Mouse (Mus musculus) spleen, adult 18-20 months (tissue): ENCODE data around the gene Prkca.

Source experiments
- DNase-seq, 2 experiments: peaks; one replicate each; pipeline ENCODE4 v3.0.0; 2022; ENCODE audit warnings: mixed read lengths in 2 of 2

Prkca gene

GRCm38 (mm10) chr11:107985941-107986340 is 357.8 kb downstream of the Prkca start:
- DNase-seq = no peak

- DNase-seq = no peak
These were observed 359.8 kb downstream of the Prkca start for GRCm38 (mm10) chr11:107983883-107984282.

DNA sequence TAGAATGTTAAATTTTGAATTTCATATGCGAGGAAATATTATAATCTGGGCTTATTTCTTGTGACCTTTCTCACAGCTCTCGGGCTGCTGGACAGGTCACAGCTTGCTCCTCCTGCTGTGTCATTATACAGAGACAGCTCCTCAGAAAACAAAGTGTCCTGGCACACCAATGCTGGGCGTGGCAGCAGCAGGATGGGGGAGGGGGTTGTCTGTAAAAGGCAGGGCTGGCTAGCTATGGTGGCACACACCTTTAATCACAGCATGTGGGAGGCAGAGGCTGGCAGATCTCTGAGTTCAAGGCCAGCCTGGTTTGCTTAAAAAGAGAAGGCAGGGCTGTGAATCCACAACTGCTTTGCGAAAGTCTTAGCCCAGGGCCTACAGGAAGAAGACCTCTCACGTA is 360.5 kb downstream of the Prkca start:
- DNase-seq = no peak

- no peak for DNase-seq
These were observed 361.4 kb downstream of the Prkca start for GRCm38 (mm10) chr11:107982225-107982896.

GRCm38 (mm10) chr11:107979497-107980174 is 364.1 kb downstream of the Prkca start:
- DNase-seq = no peak

GRCm38 (mm10) chr11:107969943-107970342 is 373.8 kb downstream of the Prkca start:
- no peak for DNase-seq

DNA sequence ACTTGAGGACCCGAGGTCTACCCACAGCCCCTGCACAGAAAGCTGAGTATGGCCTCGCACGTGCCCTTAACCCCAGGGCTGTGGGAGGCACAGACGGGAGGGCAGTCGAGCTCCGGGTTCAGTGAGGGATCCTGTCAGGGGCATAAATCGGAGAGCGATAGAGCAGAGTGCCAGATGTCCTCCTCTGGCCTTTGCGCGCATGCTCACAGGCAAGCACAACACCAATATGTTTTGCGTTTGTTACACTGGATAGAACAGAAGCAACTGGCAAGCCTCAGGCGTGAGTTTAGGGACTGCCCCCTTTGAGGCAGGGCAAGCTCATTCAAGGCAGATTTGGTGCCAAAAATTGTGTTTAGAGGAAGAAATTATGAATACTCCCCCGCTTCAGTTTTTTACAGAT is 375.6 kb downstream of the Prkca start:
- DNase-seq = no peak

DNA sequence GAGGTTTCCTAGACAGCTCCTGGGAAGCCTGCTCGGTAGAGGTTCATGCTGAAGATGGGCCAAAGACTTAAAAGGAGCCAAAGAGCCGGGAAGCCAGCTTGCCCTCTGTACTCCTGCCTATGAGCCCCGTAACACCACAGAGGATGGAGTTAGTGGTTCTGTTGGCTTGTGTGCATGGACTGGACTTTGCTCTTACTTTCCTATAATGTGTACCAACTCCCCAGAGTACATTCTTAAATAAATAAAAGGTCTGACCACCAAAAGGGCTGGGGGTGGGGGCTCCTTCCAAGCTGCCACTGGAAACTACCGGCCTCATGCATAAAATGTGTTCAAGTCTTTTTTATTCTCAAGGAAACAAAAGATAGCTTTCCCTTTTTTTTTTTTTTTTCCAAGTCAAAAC is 377.5 kb downstream of the Prkca start:
- no peak for DNase-seq

DNA sequence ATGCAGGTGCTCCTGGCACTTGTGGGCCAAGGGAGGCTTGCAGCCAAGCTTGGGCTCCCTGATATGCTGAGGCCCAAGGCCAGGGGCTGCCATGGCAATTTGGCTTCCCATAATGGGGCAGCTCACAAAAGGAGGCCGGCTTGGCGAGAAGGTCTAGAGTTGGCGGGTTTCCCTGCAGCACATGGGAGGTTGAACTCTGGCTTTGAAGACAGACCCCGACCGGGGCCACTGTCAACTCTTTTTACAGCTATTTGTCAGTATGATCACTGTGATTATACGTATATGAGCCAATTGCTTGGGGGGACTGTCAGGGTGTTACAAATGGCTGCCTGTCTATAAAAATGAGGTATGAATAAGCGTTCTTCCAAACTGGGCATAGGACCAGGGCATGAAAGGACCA is 378.3 kb downstream of the Prkca start:
- no peak for DNase-seq

DNA sequence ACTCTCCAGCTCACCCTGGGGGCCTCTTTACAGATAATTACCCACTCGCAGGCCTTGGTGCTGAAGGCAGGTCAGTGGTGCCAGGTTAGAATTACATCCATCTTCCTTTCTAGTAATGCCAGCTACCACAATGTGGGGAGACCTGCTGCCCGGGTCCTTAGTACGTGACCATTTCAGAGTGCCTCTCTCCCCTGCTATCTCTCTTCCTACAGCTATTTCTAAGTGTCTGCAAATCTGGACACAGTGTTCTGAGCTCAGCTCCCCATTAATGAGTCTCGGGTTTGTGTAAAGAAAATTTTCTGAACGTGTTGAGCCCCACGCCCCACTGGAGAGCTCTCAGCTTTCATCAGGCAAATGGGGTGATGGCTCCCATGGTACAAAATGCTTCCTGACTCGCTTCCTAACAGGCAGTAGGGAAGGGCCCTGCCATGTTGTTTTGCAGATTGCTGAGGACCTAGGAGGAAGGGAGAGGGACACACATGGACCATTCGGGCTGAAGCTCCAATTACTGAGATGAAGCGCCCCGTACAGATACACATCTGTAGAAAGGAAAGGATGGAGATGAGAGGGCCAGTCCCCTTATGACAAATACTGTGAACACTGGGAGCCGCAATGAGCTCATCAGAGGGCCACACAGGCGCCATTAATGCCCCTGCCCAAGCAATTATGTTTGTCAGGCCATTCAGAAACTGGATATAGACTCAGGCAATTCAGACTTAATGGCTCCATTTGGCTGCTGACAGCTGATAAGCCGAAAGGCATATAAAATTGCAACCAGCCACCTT is 386.0 kb downstream of the Prkca start:
- no peak for DNase-seq

- no peak for DNase-seq
These were observed 388.3 kb downstream of the Prkca start for GRCm38 (mm10) chr11:107955191-107956062.

GRCm38 (mm10) chr11:107951431-107951830 is 392.3 kb downstream of the Prkca start:
- DNase-seq = no peak

GRCm38 (mm10) chr11:107950658-107951057 is 393.1 kb downstream of the Prkca start:
- DNase-seq = no peak

DNA sequence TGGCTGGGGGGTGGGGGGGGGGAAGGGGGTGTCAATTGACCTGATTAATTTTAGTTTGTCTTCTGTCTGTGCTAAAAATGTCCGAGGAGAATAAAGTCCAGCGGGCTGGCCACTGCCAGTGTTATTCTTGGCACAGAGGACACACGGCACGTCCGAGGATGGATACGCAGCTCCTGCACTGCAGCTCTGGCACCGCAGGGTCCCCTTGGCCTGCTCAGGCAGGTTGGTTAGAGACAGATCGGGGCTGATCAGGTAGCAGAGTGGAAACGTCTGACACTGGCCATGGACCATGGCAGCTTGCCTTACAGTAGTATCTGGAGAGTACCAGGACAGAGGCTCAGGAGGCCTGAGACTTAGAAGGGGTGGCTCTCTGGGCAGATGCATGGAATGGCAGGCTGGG is 393.5 kb downstream of the Prkca start:
- no peak for DNase-seq

DNA sequence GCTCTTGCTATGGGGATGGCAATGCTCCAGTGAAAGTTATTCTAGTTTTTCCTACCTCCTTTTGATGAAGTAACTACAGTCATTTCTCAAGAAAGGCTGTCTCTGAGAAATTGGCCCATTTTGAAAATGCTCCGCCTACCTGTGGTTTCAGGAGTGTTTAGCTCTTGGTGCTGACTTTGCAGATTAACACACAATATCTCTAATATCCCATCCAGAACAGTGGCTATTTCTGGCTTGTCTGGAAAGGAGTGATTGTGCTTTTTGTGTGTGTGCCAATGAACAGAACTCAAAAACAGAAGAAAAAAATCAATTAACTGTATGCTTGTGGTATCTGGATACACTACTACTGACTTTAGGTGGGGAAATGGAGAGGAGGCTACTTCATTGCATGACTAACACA is 395.8 kb downstream of the Prkca start:
- DNase-seq = no peak

- no peak for DNase-seq
These were observed 396.9 kb downstream of the Prkca start for GRCm38 (mm10) chr11:107946823-107947222.

- no peak for DNase-seq
These were observed 406.8 kb downstream of the Prkca start for GRCm38 (mm10) chr11:107936929-107937328.

DNA sequence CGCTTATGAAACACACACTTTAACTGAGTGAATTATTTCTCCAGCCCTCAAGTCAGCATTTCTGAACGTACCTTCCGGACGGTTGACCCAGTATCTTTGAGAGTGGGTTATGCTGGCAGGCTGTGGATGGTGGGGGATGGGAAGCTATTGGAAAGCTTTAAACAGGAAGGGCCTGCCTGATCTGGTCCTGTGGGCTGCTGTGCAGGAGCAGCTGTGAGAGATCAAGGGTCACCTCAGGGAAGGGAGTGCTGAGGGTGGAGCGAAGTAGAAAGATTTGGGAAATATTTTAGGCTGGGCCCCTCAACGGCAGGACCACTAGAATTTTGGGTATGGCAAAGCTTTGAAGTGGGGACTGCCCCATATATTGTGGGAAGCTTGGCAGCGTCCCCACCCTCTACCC is 412.0 kb downstream of the Prkca start:
- no peak for DNase-seq

DNA sequence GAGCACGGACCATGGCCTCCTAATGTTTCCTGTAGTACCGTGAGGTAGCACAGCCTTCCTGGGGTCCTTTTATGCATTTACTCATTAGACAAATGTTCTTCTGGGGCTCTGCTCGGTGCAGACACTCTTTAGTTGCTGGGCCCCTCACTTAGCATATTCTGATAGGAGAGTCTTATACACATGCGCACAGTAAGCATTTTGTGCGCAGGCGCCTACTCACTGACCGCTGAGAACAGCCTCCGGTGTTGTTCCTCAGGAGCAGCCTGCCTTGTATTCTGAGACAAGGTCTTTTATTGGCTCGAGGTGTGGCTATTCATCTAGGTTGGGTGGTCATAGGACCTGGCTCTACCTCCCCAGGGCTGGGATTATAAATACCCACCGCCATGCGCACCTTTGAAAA is 412.4 kb downstream of the Prkca start:
- DNase-seq = no peak

- DNase-seq = no peak
These were observed 414.0 kb downstream of the Prkca start for GRCm38 (mm10) chr11:107929712-107930111.

DNA sequence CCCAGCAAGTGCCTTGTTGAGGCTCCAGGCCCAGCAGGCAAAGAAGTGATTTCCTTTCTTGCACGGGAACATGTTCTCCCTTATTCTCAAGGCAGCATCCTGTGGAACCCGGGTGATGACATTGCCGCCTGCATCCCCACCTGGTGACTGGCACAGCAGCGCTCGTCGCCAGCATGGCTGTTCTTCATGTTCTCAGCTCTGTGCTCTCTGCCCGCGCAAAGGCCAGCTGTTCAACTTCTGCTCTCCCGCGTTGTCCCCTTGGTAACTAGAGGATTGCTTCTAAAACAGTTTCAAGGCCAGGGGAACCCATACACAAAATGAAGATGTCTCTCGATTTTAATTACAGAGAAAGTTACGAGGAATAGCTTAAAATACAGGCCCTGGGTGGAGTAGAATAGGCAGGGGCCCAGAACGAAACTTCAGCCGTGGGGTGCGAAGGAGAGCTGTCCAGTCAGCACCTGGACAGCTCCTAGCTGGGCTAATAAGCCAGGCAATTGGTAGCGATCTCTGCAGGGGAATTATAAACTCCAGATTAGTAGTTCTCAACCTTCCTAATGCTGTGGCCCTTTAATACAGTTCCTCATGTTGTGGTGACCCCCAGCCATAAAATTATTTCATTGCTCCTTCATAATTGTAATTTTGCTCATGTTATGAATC is 423.7 kb downstream of the Prkca start:
- DNase-seq = no peak

- no peak for DNase-seq
These were observed 425.9 kb downstream of the Prkca start for GRCm38 (mm10) chr11:107917721-107918235.
